Mouse (Mus musculus): ENCODE measurements around the gene Ngrn. TPM values are rescaled to one million over a fixed set of nuclear protein-coding genes. Genes with fewer than 3 reads are reported as not detected.

Gene Ngrn
- 60.3 and 62.3 TPM in 2 replicates for polyA plus RNA-seq (2015; fragmentation: Nextera tagmentation; extraction: Ambion mirVana)

GRCm38 (mm10) chr7:80260625-80261371, at the start of gene Ngrn:
Gene Ngrn, plus strand, starts transcription at chr7:80261215.
- ATAC-seq (ENCODE audit: low FRiP score), result peak; percentile 85
- Histone ChIP-seq H3K27me3 (peaks cover 40% of the 10 kb centered on the region), H3K4me1 (replicated peaks) (peaks cover 21% of the 10 kb centered on the region), H3K9ac (peak within 1 kb of the TSS; percentile 90), H3K9me3 (no peaks in the 10 kb centered on the region), H3K27ac (peak within 1 kb of the TSS; percentile 85), H3K4me3 (peak within 1 kb of the TSS; percentile 90), H3K36me3 (peaks cover 21% of the 10 kb centered on the region), H3K4me2 (peak within 1 kb of the TSS; percentile 92)
- WGBS, result 26% methylated on average over 40 of the region's 40 CpGs

- Histone ChIP-seq H3K4me2 (no peak overlapping the region), H3K9ac (no peak overlapping the region), H3K27ac (no peak overlapping the region), H3K4me1 (replicated peaks) (peaks cover 27% of the 10 kb centered on the region), H3K9me3 (no peaks in the 10 kb centered on the region), H3K4me3 (no peak overlapping the region), H3K27me3 (no peaks in the 10 kb centered on the region), H3K36me3 (peaks cover 49% of the 10 kb centered on the region)
- no peak for ATAC-seq (ENCODE audit: low FRiP score)
- WGBS, result 92% methylated on average over 7 of the region's 7 CpGs
These were observed 47.4 kb upstream of the Ngrn start for GRCm38 (mm10) chr7:80213604-80214003.

- peaks cover 57% of the 10 kb centered on the region for H3K36me3 ChIP-seq
- 87% methylated on average over 8 of the region's 8 CpGs for WGBS
- H3K27ac ChIP-seq, result peak overlapping the region; percentile 85; the same call in 1 of the 2 replicates
- H3K9me3 ChIP-seq, result no peaks in the 10 kb centered on the region
- no peak overlapping the region for H3K4me3 ChIP-seq
- H3K27me3 ChIP-seq, result no peaks in the 10 kb centered on the region
- H3K9ac ChIP-seq, result peak overlapping the region; percentile 67; the same call in 1 of the 2 replicates
- peaks cover 19% of the 10 kb centered on the region for H3K4me1 ChIP-seq (replicated peaks)
- no peak overlapping the region for H3K4me2 ChIP-seq
- no peak for ATAC-seq (ENCODE audit: low FRiP score)
These were observed 46.6 kb upstream of the Ngrn start for GRCm38 (mm10) chr7:80214459-80214858.

GRCm38 (mm10) chr7:80215398-80215797, 45.6 kb upstream of the Ngrn start:
- Histone ChIP-seq H3K36me3 (peaks cover 67% of the 10 kb centered on the region), H3K27ac (peak overlapping the region; percentile 85), H3K4me3 (no peak overlapping the region), H3K9me3 (no peaks in the 10 kb centered on the region), H3K4me1 (replicated peaks) (peaks cover 10% of the 10 kb centered on the region), H3K27me3 (no peaks in the 10 kb centered on the region), H3K4me2 (no peak overlapping the region), H3K9ac (peak overlapping the region; percentile 67)
- WGBS, result 33% methylated on average over 4 of the region's 4 CpGs
- ATAC-seq (ENCODE audit: low FRiP score), result peak; percentile 82

- WGBS, result 65% methylated on average over 8 of the region's 8 CpGs
- Histone ChIP-seq H3K9ac (peak overlapping the region; percentile 46; the same call in 1 of the 2 replicates), H3K4me3 (no peak overlapping the region), H3K4me2 (no peak overlapping the region), H3K27me3 (no peaks in the 10 kb centered on the region), H3K27ac (no peak overlapping the region), H3K4me1 (replicated peaks) (peaks cover 10% of the 10 kb centered on the region), H3K36me3 (peaks cover 78% of the 10 kb centered on the region), H3K9me3 (no peaks in the 10 kb centered on the region)
- ATAC-seq (ENCODE audit: low FRiP score), result peak; percentile 26; the same call in 1 of the 2 replicates
These were observed 44.4 kb upstream of the Ngrn start for GRCm38 (mm10) chr7:80216566-80216965.

- no peak overlapping the region for H3K4me3 ChIP-seq
- H3K4me1 ChIP-seq (replicated peaks), result peaks cover 10% of the 10 kb centered on the region
- H3K36me3 ChIP-seq, result peaks cover 86% of the 10 kb centered on the region
- no peaks in the 10 kb centered on the region for H3K9me3 ChIP-seq
- H3K27me3 ChIP-seq, result no peaks in the 10 kb centered on the region
- H3K4me2 ChIP-seq, result no peak overlapping the region
- ATAC-seq (ENCODE audit: low FRiP score), result no peak
- H3K9ac ChIP-seq, result no peak overlapping the region
- WGBS, result 94% methylated on average over 9 of the region's 9 CpGs
- no peak overlapping the region for H3K27ac ChIP-seq
These were observed 42.3 kb upstream of the Ngrn start for GRCm38 (mm10) chr7:80218666-80219065.

GRCm38 (mm10) chr7:80220237-80220797, 40.7 kb upstream of the Ngrn start:
- H3K4me3 ChIP-seq, result no peak overlapping the region
- H3K27ac ChIP-seq, result no peak overlapping the region
- 95% methylated on average over 9 of the region's 9 CpGs for WGBS
- H3K36me3 ChIP-seq, result peaks cover 93% of the 10 kb centered on the region
- H3K9ac ChIP-seq, result no peak overlapping the region
- no peaks in the 10 kb centered on the region for H3K9me3 ChIP-seq
- no peaks in the 10 kb centered on the region for H3K27me3 ChIP-seq
- H3K4me1 ChIP-seq (replicated peaks), result peaks cover 6% of the 10 kb centered on the region
- no peak for ATAC-seq (ENCODE audit: low FRiP score)
- no peak overlapping the region for H3K4me2 ChIP-seq

GRCm38 (mm10) chr7:80221179-80221750, 39.8 kb upstream of the Ngrn start:
- Histone ChIP-seq H3K4me3 (no peak overlapping the region), H3K4me1 (replicated peaks) (no peaks in the 10 kb centered on the region), H3K27me3 (no peaks in the 10 kb centered on the region), H3K36me3 (peaks cover 91% of the 10 kb centered on the region), H3K27ac (no peak overlapping the region), H3K4me2 (no peak overlapping the region), H3K9me3 (no peaks in the 10 kb centered on the region), H3K9ac (no peak overlapping the region)
- ATAC-seq (ENCODE audit: low FRiP score), result no peak
- WGBS, result 81% methylated on average over 4 of the region's 4 CpGs

GRCm38 (mm10) chr7:80227065-80227464, 34.0 kb upstream of the Ngrn start:
- Histone ChIP-seq H3K9me3 (no peaks in the 10 kb centered on the region), H3K4me3 (no peak overlapping the region), H3K27me3 (peaks cover 10% of the 10 kb centered on the region), H3K36me3 (peaks cover 55% of the 10 kb centered on the region), H3K4me1 (replicated peaks) (peaks cover 14% of the 10 kb centered on the region), H3K4me2 (no peak overlapping the region), H3K9ac (no peak overlapping the region), H3K27ac (no peak overlapping the region)
- WGBS, result 94% methylated on average over 4 of the region's 4 CpGs
- no peak for ATAC-seq (ENCODE audit: low FRiP score)

GRCm38 (mm10) chr7:80230196-80230595, 30.8 kb upstream of the Ngrn start:
- Histone ChIP-seq H3K4me2 (no peak overlapping the region), H3K9me3 (no peaks in the 10 kb centered on the region), H3K4me3 (no peak overlapping the region), H3K27me3 (peaks cover 10% of the 10 kb centered on the region), H3K9ac (no peak overlapping the region), H3K36me3 (peaks cover 31% of the 10 kb centered on the region), H3K27ac (no peak overlapping the region), H3K4me1 (replicated peaks) (peaks cover 33% of the 10 kb centered on the region)
- WGBS, result 63% methylated on average over 6 of the region's 6 CpGs
- no peak for ATAC-seq (ENCODE audit: low FRiP score)

- Histone ChIP-seq H3K4me2 (peak overlapping the region; percentile 89), H3K9me3 (no peaks in the 10 kb centered on the region), H3K4me3 (peak overlapping the region; percentile 66), H3K9ac (peak overlapping the region; percentile 70), H3K27me3 (peaks cover 10% of the 10 kb centered on the region), H3K36me3 (peaks cover 15% of the 10 kb centered on the region), H3K4me1 (replicated peaks) (peaks cover 37% of the 10 kb centered on the region), H3K27ac (peak overlapping the region; percentile 52; the same call in 1 of the 2 replicates)
- peak; percentile 33 for ATAC-seq (ENCODE audit: low FRiP score)
- WGBS, result 1% methylated on average over 29 of the region's 29 CpGs
These were observed 29.0 kb upstream of the Ngrn start for GRCm38 (mm10) chr7:80231971-80232488.

- ATAC-seq (ENCODE audit: low FRiP score), result peak; percentile 96
- WGBS, result under 1% methylated on average over 55 of the region's 56 CpGs
- Histone ChIP-seq H3K27ac (peak within 1 kb of the TSS; percentile 70), H3K4me2 (peak within 1 kb of the TSS; percentile 89), H3K4me1 (replicated peaks) (peaks cover 37% of the 10 kb centered on the region), H3K27me3 (peaks cover 10% of the 10 kb centered on the region), H3K36me3 (peaks cover 9% of the 10 kb centered on the region; the same call in 1 of the 2 replicates), H3K9me3 (no peaks in the 10 kb centered on the region), H3K9ac (peak within 1 kb of the TSS; percentile 78), H3K4me3 (peak within 1 kb of the TSS; percentile 66)
These were observed 28.5 kb upstream of the Ngrn start, which contains the start of the genes Cib1 and Gdpgp1 for GRCm38 (mm10) chr7:80232489-80233029. Gene Cib1, minus strand, starts transcription at chr7:80232813. Gene Gdpgp1, plus strand, starts transcription at chr7:80232865.

All from hindbrain, embryonic 13.5 days (tissue).